Mouse (Mus musculus): ENCODE measurements around the gene Wbp1l.

Gene Wbp1l

DNA sequence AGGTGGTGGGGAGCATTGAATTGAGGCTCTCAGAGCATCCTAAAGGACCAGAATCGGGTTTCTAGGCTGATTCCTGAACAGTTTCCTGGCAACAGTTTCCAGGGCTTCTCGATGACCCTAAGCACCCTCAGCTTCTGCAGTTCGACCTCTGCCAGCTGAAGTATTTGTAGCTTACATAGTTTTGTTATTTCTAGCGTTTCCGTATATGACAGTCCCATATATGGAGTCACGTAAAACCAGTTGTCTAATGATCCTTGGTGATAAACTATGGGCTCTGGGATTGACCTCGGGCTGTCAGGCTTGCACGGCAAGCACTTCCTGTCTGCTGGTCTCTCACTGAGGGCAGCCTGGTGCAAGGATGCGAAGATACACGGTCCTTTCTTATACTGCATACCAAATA, 26.6 kb downstream of the Wbp1l start:
- DNase-seq (ENCODE audit: inconsistent age in 2 of 2, low spot score in 1 of 2), result peak in 1 of 2 experiments; percentile 56

DNA sequence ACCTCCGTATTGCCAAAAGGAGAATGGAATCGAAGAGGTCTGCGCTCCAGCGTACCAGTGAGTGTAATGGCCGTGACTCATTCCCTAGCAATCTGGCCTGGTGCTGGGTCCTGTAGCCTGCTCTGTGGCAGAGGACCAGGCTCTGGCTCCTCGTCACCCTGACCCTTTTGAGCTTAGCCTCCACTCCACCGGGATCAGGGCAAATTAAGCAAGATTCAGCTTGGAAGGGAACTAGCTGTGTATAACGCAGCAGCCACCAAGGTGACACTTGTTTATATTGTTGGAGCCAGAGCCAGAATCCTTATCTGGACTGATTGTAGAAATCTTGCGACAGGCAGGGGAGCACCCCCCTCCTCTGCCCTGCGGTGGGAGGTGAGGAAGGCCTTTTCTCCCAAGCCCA, 29.5 kb downstream of the Wbp1l start:
- peak; percentile 87 to 95 for DNase-seq (ENCODE audit: inconsistent age in 2 of 2, low spot score in 1 of 2)

DNA sequence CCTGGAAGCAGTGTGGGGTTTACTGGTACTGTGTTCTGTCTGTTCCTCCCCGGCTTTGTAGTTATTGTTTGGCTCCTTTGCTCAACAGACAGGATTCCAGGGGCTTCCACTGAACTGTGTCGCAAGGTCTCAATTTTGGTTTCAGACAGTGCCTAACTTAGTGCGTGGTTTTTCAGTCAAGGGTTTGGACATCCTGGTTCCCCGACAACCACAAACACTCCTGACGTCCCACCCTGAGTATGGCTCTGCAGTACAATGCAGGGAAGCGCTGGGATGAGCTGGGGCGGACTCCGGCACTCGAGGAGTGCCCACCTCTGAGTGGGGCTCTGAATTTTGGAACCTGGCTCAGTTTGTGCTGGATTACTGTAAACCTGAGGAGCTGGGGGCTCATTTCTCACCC, 30.9 kb downstream of the Wbp1l start:
- peak in 1 of 2 experiments; percentile 49 for DNase-seq (ENCODE audit: inconsistent age in 2 of 2, low spot score in 1 of 2)

DNA sequence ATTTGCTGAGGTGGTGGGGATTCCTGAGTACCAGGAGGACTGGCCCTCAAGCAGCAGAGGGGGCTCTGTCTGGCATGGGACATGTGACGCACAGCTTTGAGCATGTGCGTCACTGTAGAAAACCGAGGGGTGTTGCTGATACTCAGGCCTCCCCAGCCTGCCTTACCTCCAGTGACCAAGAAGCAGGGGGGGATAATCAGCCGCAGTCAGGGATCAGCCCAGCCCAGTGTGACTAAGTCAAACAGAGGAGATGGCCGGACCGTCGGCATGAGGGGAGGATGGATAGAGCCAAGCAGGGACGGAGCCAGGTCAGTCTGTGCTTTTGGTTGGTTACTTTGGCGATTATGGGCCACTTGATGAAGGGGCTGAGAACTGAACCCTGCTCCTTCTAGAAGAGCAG, 32.8 kb downstream of the Wbp1l start:
- DNase-seq (ENCODE audit: inconsistent age in 2 of 2, low spot score in 1 of 2), result no peak

DNA sequence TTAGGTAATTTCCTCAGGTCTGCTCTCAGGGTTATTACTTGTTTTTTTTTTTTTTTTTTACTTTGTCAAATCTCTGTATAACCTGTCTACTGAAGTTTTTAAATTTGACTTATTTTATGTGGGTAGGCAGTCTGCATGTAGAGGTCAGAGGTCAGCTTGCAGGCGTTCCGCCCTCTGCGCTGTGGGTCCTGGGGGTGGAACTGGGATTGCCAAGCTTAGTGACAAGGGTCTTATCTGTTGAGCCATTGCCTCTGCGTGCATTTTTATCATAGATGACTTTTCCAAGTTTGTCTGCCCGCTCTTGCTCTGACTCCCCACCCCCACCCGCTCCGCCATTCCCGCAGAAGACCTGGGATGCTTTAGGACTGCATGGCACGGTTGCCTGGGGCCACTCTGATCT, 36.9 kb downstream of the Wbp1l start:
- peak in 1 of 2 experiments; percentile 63 for DNase-seq (ENCODE audit: inconsistent age in 2 of 2, low spot score in 1 of 2)

DNA sequence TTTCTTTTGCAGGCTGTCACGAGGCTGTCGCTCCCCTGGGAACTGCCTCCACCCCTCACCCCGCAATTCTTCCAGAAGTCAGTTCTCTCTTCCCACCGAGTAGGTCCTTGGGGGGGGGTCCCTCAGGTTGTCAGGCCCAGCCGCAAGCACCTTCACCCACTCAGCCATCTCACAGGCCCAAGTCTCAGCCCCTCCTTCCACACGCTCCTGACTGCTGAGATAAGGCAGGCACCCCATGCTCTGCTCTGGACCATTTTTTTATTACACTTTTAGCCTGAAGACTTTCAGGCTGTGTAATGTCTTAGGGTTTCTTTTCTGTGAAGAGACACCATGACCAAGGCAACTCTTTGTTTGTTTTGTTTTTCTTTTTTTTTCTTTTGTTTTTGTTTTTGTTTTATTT, 38.7 kb downstream of the Wbp1l start:
- DNase-seq (ENCODE audit: inconsistent age in 2 of 2, low spot score in 1 of 2), result no peak

DNA sequence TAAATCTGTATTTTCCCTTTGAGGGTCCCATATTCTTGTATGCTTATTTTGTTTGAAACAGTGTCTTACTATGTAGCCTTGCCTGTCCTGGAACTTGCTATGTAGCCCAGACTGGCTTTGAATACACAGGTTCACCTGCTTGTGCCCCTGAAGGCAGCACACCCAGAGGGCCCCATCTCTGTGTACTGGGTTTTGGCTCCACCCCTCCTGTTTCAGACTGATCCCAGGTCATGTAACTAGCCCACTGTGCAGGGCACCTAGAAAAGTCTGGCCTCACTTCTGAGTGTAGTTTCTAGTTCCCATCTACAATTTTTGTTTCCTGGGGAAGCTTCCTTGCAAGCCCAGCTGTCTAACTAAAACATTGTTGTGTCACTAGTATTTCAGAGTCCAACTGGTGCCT, 40.2 kb downstream of the Wbp1l start:
- peak in 1 of 2 experiments; percentile 60 for DNase-seq (ENCODE audit: inconsistent age in 2 of 2, low spot score in 1 of 2)

DNA sequence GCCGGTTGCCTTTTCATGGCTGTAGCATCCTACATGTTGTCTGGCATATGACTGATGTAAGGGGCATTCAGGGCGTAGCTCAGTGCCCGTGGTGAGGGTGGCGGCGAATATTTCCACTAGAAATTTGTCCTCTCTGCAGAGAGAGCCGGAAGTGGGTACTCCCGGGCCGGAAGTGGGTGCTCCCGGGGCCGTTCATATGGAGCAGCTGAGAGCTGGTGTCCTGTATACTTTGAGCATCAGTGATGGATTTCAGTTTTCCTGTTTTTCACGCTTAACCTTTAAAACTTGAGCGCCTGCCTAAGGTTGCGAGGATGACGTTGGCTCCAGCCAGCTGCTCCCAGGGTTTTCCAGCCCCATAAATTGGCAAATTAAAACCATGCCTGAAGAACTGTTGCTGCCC, 40.6 kb downstream of the Wbp1l start:
- peak in 1 of 2 experiments; percentile 75 for DNase-seq (ENCODE audit: inconsistent age in 2 of 2, low spot score in 1 of 2)

DNA sequence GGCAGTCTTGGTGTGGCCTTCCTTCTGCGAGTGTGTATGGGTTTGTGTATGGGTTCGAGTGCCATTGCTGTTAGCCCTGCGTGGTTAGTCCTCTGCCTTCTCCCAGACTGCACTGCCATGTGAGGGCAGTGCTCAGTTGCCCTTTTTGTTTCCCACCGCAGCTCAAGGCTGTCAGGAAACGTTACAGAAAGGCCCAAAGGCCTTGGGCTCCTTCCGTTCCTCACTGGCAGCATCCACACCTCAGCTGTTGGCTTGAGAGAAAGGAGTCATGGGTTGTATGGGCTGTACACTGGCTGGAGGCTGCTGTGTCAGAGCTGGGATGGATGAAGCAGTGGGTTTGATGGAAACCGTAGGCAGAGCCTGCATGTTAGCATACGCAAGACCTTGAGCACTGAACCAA, 41.9 kb downstream of the Wbp1l start:
- peak in 1 of 2 experiments; percentile 73 for DNase-seq (ENCODE audit: inconsistent age in 2 of 2, low spot score in 1 of 2)

DNA sequence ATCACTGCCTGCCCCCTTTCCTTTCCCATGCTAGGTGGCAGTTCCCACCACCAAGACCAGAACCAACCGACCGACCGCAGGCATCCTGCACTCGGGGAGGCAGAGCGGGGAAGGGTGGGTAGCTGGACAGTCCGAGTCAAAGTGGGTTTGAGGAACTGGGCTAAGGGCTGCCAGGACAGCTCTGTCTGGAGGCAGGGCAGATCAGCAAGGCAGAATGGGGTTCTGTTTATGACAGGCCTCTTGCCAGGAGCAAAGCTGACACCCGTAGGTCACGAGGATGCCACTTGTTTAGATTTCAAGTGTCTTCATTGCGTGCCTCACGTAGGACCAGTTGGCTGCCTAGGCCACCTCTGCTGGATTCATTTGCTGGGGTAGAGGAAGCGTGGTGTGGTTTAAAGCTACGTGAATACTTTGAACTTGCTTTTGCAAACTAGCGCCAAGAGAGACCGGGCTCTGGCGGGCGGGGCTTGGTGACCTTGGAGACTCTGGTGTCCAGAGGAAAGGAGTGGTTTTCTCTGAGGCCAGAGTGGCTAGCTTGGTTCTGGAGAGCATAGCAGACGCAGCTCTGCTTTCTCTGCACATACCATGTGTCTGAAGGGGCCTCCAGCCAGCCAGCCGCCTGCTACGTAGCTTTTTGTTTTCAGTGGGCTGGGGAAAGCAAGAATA, 42.7 kb downstream of the Wbp1l start:
- DNase-seq (ENCODE audit: inconsistent age in 2 of 2, low spot score in 1 of 2), result peak; percentile 87 to 94

DNA sequence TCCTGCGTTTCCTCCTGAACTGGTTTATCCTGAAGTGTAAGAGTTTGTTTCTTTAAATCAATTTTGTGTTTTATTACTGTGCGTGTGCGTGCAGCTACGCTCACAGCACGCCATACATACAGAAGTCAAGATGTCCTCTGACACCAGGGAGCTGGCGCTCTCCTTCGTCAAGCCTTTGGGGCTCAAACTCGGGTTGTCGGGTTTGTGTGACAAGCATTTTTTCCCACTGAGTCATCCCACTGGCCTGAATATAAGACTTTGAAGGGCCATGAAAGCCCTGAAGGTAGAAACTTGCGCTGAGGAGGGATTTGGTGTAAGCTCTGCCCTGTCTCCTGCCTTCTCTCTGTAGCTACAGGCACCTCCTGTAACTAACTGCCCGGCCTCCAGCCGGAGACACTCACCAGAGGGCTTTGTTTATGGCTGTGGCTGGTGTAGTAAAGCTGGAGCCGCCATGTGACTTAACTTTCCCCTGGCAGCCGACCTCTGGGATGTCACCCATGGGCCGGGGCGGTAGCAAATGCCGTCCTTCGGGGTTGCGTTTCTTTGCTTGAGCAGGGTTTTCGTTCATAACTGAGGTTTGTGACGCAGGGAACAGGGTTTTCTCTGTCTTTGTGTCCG, 43.4 kb downstream of the Wbp1l start:
- peak; percentile 58 to 83 for DNase-seq (ENCODE audit: inconsistent age in 2 of 2, low spot score in 1 of 2)

DNA sequence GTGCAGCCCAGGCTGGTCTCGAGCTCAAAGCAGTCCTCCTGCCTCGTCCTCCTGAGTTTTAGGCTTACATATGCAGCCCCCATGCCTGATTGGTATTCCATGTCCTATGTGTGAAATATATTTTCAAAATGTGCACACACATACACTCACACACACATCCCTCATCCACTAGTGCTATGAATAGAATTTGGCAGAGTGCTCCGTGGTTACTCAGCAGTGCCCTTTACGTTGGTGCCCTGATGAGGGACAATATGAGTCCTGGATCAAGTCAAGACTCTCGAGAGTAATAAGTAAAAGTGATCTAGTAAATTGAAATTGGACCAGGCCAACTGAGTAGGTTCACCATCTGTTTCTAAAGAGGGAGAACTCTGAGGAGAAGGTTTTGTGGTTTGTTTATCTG, 44.4 kb downstream of the Wbp1l start:
- DNase-seq (ENCODE audit: inconsistent age in 2 of 2, low spot score in 1 of 2), result peak; percentile 61 to 88

DNA sequence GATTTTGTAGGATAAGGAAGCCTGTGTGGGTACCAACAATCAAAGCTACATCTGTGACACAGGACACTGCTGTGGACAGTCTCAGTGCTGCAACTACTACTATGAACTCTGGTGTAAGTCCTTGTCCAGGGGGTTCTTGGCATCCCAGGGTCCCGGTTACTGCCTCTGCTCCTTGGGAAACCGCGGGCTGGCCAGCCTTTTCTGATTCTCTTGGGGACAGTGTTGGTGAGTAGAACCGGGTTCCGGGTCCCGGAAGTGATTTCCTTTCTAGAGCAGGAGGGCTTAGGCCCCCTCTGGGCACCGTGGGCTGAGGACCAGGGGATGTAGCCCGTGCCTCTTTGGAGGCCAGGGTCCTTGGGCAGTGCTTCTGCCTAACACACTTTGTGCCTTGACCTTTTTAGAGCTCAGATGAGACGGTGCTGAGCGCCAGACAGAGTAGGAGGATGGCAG, 45.5 kb downstream of the Wbp1l start:
- DNase-seq (ENCODE audit: inconsistent age in 2 of 2, low spot score in 1 of 2), result peak; percentile 50 to 77

DNA sequence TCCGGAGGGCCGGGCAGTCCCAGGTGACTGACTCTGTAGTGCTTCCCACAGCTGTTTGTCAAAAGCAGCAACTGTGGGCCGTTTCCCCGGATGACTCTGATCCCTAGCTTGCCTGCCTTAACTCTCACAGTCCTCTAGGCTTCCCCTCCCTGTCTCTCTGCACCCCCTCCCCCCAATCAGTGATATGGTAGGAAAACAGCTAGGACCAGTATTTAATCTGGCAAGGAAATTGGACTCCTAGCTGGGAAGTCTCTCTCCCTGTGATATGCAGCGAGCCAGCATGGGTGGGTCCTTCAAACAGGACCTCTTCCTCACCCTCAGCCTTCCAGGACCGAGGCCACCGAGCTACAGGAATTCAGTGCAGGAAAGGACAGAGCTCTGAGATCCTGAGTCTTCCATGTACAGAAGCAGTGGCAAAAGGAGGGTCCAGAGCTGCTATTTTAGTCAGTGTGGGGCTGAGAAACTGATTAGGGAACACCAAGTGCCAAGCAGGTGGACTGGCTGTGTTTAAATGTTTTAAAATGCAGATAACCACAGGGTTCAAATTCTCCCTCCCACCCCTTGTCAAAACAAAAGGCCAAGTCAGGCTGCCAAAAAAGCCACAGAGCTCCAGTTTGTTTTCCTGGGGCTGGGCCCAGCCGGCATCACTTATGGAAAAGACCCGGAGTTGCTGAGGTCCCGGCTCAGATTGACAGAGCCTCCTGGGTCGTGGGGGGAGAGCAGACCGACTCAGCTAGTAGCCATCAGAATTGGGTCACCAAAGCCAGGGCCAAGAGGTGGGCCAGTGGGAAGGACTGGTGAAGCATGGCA, 46.1 kb downstream of the Wbp1l start:
- peak in 1 of 2 experiments; percentile 79 for DNase-seq (ENCODE audit: inconsistent age in 2 of 2, low spot score in 1 of 2)

DNA sequence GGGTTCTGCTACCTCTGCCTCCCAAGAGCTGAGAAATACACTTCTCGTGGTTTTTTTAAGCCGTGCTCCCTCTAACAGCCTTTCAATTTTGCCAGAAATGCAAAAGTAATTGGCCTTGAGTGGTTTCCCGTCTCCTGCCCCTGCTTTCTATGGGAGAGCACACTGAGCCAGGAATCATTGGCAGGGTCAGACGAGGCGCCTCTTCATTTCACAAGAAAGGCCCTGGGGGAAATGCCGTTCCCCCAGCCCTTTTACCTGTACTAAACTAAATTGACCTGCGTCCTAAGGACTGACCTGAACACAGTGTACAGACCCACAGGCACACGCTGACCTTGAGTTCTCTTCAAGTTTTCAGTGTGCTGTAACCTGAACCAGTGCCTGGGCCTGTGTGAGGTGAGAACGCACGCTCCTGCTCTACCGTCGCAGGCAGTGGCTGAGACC, 47.2 kb downstream of the Wbp1l start:
- DNase-seq (ENCODE audit: inconsistent age in 2 of 2, low spot score in 1 of 2), result peak in 1 of 2 experiments; percentile 82

DNA sequence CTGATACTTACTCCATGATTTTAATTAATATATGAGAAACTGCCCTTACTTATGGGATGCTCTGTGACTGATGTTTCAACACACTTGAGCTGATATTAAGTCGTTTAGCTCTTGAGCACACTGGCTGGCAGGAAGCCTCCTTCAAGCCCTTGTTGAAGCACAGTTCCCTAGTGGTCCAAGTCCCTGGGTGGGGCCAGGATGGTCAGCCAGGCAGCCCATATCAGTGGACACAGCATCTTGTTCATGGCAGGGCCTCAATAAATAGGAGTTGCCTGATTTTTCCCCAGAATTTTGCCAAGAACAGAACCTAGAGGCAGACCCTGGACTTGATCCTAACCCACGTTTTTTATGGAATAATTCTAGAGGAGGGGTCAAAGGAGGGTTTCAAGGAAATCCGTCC, 48.4 kb downstream of the Wbp1l start:
- no peak for DNase-seq (ENCODE audit: inconsistent age in 2 of 2, low spot score in 1 of 2)

DNA sequence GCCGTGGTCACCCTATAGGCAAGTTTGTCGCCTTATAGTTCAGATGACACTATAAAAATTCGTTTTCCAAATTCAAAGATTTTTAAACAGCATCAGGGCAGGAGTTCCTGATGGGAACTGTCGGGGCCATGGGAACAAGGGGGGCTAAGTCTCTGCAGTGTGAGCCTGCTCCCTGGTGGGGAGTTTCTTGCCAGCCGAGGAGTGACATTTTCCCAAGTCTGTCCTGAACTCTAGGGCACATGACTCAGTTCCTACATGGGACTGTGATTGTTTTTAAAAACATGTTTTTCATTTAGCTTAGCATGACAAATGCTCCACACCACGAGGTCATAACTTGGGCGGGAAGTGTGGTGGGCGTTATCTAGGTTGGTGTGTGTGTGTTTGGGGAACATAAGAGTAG, 49.0 kb downstream of the Wbp1l start:
- DNase-seq (ENCODE audit: inconsistent age in 2 of 2, low spot score in 1 of 2), result peak in 1 of 2 experiments; percentile 71

DNA sequence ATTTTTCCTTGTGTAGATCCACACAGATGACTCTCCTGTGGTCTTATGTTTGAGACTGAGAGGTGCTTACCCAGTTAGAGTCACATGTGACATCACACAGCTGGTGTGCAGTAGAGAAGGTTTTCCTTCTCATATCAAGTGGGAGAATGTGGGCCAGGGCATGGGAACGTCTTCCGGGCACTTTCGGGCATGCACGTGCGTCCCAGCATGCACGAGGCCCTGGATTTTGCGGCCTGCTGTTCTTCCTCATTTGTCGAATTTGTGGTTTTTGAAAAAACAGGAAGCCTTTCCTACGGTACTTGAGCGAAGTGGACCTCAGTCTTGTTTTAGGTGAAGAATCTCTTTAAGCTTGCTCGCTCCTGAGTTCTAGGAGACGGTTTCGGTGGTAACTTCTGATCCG, 49.7 kb downstream of the Wbp1l start:
- no peak for DNase-seq (ENCODE audit: inconsistent age in 2 of 2, low spot score in 1 of 2)

DNA sequence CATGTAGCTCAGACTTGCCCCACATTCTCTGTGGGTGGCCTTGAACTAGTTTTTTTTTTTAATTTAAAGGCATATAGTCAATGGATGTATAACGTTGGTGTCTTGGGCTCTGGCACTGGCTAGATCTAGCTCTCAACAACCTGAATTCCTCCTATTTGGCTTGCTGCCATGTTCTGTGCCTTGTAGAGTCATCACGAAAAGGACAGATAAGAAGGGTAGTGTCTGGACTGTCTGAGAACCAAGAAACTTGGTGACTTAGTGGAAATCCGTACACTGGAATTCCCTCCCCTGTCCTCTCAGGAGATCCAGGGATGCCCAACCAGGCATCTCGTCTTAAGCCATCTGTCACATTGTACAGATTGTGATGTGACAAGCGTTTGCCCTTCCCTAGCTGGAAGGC, 54.3 kb downstream of the Wbp1l start:
- peak in 1 of 2 experiments; percentile 72 for DNase-seq (ENCODE audit: inconsistent age in 2 of 2, low spot score in 1 of 2)

DNA sequence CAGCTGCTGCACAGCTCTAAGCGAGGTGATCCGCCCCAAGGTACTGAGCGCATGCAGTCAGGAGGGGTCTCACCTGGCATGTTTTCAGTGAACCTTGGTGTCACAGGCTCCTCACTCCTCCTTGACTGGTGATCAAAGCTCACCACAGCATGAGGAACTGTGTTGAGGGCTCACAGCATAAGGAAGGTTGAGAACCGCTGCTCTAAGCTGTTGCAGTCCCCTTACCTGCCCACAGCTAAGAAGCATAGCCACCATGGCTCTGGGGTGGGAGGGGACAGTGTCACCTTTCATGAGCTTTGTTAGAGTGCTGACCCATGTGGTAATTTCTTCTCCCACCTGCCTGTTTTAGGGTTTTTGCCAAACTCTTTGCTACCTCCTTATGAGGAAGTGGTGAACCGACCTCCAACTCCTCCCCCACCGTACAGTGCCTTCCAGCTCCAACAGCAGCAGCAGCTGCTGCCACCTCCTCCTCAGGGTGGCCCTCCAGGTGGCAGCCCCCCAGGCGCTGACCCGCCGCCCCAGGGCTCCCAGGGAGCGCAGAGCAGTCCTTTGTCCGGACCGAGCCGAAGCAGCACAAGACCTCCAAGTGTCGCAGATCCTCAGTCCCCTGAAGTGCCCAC, 54.8 kb downstream of the Wbp1l start:
- no peak for DNase-seq (ENCODE audit: inconsistent age in 2 of 2, low spot score in 1 of 2)

DNA sequence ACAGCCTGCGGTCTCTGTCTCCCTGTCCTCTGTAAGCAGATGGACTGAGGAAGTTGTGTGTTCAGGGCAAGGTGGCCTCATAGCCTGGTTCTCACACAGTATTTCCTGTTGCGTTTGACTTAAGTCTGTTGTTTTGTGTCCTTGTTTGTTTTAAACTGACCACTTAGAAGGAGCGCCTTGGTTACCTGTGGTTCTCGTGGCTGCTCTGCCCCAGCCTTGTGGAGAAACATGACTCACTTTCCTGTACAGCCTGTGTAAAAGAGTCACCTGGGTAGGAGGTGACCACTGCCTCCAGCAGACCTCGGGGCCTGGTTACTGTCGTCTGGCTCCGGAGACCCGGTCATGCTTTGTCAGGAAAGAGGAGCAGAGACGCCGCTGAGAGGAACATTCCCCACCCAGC, 56.7 kb downstream of the Wbp1l start:
- DNase-seq (ENCODE audit: inconsistent age in 2 of 2, low spot score in 1 of 2), result no peak

Data from adrenal gland, adult (tissue).